Mouse (Mus musculus): ENCODE results near the gene Gm10037. TPM values are rescaled to one million over a fixed set of nuclear protein-coding genes. Genes with fewer than 3 reads are reported as not detected.
"Not testable (repeated sequence)": the region's sequence is repeated elsewhere in the genome, so short reads cannot be mapped to it uniquely, and the experiment has no call there.

Gene Gm10037
- polyA plus RNA-seq (2015; fragmentation: Nextera tagmentation; extraction: Ambion mirVana) = 4.6 and 5.2 TPM in 2 replicates

DNA sequence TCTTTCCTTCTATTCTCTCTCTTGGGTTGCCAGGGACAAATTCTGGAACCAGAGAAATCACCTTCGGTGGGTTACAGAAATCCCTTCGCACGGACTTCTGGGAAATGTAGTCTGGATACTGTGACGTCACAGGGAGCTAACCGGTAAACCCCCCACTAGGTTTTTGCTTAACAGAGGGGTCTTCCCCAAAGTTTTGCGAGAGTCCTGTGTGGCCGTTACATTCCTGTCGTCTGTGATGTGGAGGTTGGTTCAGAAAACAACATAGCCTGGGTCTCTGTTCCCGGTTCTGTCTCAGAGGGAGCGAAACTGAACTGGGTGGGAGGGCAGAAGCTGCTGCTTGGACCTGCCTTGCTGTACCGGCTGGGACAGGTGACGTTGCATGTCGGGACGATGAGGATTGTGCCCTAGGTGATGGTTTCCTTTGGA lies at the start of gene Gm10037:
Gene Gm10037, plus strand, starts transcription at position 196 of the 426 bp plus-strand sequence.
- peak; percentile 81 for ATAC-seq (replicated peaks)
- peaks cover 8% of the 10 kb centered on the region for H3K36me3 ChIP-seq
- H3K4me2 ChIP-seq (replicated peaks) = peak within 1 kb of the TSS; percentile 66
- H3K27ac ChIP-seq (replicated peaks) = peak within 1 kb of the TSS; percentile 41; the same call in 1 of the 2 replicates
- H3K4me3 ChIP-seq = peak within 1 kb of the TSS; percentile 55
- peak within 1 kb of the TSS; percentile 64 for H3K9ac ChIP-seq (replicated peaks)
- H3K27me3 ChIP-seq = no peaks in the 10 kb centered on the region
- H3K9me3 ChIP-seq = peaks cover 8% of the 10 kb centered on the region; the same call in 1 of the 2 replicates
- WGBS = 3% methylated on average over 14 of the region's 14 CpGs
- H3K4me1 ChIP-seq = peaks cover 4% of the 10 kb centered on the region; the same call in 1 of the 2 replicates

DNA sequence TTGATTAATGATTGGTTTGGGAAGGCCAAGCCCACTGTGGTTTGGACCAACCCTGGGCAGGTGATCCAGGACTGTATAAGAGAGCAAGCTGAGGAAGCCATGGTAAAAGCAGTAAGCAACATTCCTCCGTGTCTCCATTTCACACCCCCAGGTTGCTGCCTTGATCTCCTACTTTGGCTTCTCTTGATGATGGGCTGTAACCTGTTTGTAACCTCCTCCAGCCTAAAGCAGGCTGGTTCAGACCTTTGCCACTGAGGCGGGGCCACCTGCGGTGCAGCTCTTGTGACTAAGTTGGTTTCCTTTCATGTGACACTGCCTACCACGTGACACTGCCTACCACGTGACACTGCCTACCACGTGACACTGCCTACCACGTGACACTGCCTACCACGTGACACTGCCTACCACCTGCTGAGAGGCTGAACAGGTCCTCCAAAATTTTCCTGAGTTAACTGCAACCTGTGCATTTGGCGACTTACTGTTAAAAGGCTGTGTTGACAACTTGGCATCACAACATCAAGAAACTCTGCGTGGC lies 38.9 kb upstream of the Gm10037 start:
- Histone ChIP-seq H3K9ac (replicated peaks) (no peak overlapping the region), H3K4me3 (no peak overlapping the region), H3K4me2 (replicated peaks) (no peak overlapping the region), H3K27ac (replicated peaks) (no peak overlapping the region), H3K4me1 (no peaks in the 10 kb centered on the region), H3K27me3 (no peaks in the 10 kb centered on the region), H3K36me3 (peaks cover 7% of the 10 kb centered on the region; the same call in 1 of the 2 replicates), H3K9me3 (no peaks in the 10 kb centered on the region)
- ATAC-seq (replicated peaks) = no peak
- 89% methylated on average over 10 of the region's 10 CpGs for WGBS

GRCm38 (mm10) chr13:67798618-67799017 lies 32.3 kb upstream of the Gm10037 start:
- Histone ChIP-seq H3K36me3 (no peaks in the 10 kb centered on the region), H3K4me1 (no peaks in the 10 kb centered on the region), H3K9ac (replicated peaks) (no peak overlapping the region), H3K4me2 (replicated peaks) (no peak overlapping the region), H3K4me3 (no peak overlapping the region), H3K9me3 (no peaks in the 10 kb centered on the region), H3K27ac (replicated peaks) (no peak overlapping the region), H3K27me3 (no peaks in the 10 kb centered on the region)
- no peak for ATAC-seq (replicated peaks)
- WGBS = 39% methylated on average over 3 of the region's 3 CpGs

DNA sequence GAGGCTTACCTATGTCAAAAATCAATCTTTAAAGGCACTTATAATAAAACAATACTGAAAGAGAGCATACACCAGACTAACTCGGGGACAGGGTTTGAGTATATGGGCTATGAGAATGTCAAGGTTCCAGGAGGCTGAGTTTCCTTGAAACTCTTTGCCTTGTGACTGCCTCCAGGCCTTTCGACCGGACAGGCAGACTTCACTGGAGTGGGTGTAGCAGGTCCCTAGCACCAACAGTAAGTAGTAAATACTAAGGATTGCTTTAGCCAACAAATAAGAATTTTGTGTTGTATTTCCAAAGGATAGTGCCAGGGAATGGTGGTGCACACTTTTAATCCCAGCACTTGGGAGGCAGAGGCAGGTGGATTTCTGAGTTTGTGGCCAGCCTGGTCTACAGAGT lies 31.8 kb upstream of the Gm10037 start:
- H3K9me3 ChIP-seq; H3K27ac ChIP-seq (replicated peaks); H3K36me3 ChIP-seq; H3K4me3 ChIP-seq; H3K4me2 ChIP-seq (replicated peaks); H3K27me3 ChIP-seq; ATAC-seq (replicated peaks); H3K4me1 ChIP-seq; H3K9ac ChIP-seq (replicated peaks): not testable (repeated sequence)
- 71% methylated on average over 3 of the region's 3 CpGs for WGBS

GRCm38 (mm10) chr13:67811651-67812210 lies 19.2 kb upstream of the Gm10037 start:
- H3K9ac ChIP-seq (replicated peaks) = no peak overlapping the region
- ATAC-seq (replicated peaks) = no peak
- H3K4me1 ChIP-seq = peaks cover 3% of the 10 kb centered on the region; the same call in 1 of the 2 replicates
- H3K9me3 ChIP-seq = no peaks in the 10 kb centered on the region
- no peaks in the 10 kb centered on the region for H3K27me3 ChIP-seq
- no peak overlapping the region for H3K27ac ChIP-seq (replicated peaks)
- no peak overlapping the region for H3K4me3 ChIP-seq
- no peak overlapping the region for H3K4me2 ChIP-seq (replicated peaks)
- 65% methylated on average over 1 of the region's 1 CpGs for WGBS
- H3K36me3 ChIP-seq = 0 out of 2 replicates have a peak, but pooled peaks cover 3% of the 10 kb centered on the region

DNA sequence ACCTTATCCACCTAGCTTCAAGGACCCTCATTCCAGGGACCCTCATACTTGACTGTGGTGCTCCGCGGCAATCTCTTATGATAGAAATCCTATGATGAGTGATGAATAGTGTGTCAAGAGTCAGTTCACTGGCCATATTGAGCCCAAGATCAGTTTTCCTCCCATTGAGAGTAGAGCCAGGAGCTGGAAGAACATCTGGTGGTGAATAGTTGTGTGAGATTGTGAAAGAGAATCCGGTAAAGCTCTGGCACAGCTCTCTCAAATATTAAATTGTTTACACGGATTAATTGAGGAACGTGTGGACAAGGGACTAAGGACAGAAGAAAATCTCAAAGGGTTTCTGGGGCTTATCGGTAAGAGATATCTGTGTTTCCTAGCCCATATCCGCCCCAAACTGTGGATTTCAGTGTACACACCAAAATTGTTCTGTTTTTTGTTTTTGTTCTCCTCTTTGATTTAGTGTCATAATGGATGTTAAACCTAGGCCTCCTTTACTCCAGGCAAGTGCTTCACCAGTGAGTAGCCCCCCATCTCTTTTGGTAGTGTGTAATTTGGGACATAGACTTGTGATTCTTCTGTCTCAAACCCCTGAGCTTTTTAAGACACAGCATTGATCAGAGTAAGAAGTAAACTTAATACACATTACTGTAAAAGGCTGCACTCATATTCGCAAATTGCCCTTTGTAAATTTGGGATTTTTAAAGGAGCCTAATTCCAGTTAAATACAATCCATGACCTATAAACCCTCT lies 17.8 kb upstream of the Gm10037 start:
- H3K4me1 ChIP-seq = peaks cover 3% of the 10 kb centered on the region; the same call in 1 of the 2 replicates
- peaks cover 5% of the 10 kb centered on the region for H3K9me3 ChIP-seq
- peaks cover 8% of the 10 kb centered on the region for H3K36me3 ChIP-seq
- H3K27me3 ChIP-seq = no peaks in the 10 kb centered on the region
- peak overlapping the region; percentile 87; the same call in 1 of the 2 replicates for H3K27ac ChIP-seq (replicated peaks)
- 80% methylated on average over 8 of the region's 8 CpGs for WGBS
- H3K4me2 ChIP-seq (replicated peaks) = peak overlapping the region; percentile 63
- ATAC-seq (replicated peaks) = no peak
- peak overlapping the region; percentile 76 for H3K4me3 ChIP-seq
- H3K9ac ChIP-seq (replicated peaks) = no peak overlapping the region

- H3K4me2 ChIP-seq (replicated peaks) = peak within 1 kb of the TSS; percentile 63
- H3K4me1 ChIP-seq = peaks cover 3% of the 10 kb centered on the region; the same call in 1 of the 2 replicates
- peaks cover 9% of the 10 kb centered on the region for H3K9me3 ChIP-seq
- H3K9ac ChIP-seq (replicated peaks) = peak within 1 kb of the TSS; percentile 61
- 4% methylated on average over 31 of the region's 31 CpGs for WGBS
- H3K27ac ChIP-seq (replicated peaks) = peak within 1 kb of the TSS; percentile 87
- peak; percentile 95 for ATAC-seq (replicated peaks)
- no peaks in the 10 kb centered on the region for H3K27me3 ChIP-seq
- H3K36me3 ChIP-seq = peaks cover 15% of the 10 kb centered on the region
- H3K4me3 ChIP-seq = peak within 1 kb of the TSS; percentile 76
These were observed 16.9 kb upstream of the Gm10037 start, which contains the start of gene Zfp273 for GRCm38 (mm10) chr13:67813710-67814660. Gene Zfp273, plus strand, starts transcription at chr13:67813740.

DNA sequence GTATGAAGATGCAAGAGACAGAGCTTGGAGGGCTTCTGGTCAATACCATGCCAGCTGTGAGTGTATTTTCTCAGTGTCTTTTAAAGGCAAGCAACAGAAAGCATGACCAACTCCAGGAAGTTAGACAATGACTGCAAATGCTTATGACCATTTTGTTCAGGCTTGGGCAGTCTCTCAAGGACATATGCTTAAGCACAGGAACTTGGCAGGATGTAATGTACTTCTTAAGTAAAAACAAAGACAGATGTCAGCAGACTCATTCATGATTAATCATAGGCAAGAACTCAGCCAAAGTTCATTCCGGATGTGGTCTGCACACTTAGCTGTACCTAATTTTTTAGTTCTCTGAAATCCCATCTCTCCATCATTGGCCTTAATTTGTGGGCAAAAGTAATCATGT lies 12.3 kb upstream of the Gm10037 start:
- no peak overlapping the region for H3K27ac ChIP-seq (replicated peaks)
- no peak overlapping the region for H3K4me3 ChIP-seq
- peaks cover 40% of the 10 kb centered on the region for H3K36me3 ChIP-seq
- H3K4me1 ChIP-seq = peaks cover 3% of the 10 kb centered on the region; the same call in 1 of the 2 replicates
- H3K9me3 ChIP-seq = peaks cover 17% of the 10 kb centered on the region
- 93% methylated on average over 1 of the region's 1 CpGs for WGBS
- H3K9ac ChIP-seq (replicated peaks) = no peak overlapping the region
- ATAC-seq (replicated peaks) = no peak
- H3K4me2 ChIP-seq (replicated peaks) = no peak overlapping the region
- no peaks in the 10 kb centered on the region for H3K27me3 ChIP-seq

DNA sequence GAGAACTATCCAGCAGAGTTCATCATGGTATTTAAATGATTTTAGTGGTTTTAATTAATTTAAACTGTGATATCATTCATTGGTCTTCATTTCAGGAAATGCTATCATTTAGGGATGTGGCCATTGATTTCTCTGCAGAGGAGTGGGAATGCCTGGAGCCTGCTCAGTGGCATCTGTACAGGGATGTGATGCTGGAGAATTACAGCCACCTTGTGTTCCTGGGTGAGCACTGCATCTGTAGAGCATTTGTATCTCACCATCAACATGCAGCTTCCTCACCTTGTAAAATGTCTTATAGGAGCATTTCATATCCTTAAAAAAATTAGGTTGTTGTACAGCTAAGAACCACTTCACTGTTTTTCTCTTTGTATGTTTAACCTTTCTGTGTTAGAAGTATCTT lies 2.2 kb downstream of the Gm10037 start:
- not testable (repeated sequence) for H3K9ac ChIP-seq (replicated peaks); H3K4me1 ChIP-seq; H3K4me2 ChIP-seq (replicated peaks); H3K27me3 ChIP-seq; H3K36me3 ChIP-seq; ATAC-seq (replicated peaks); H3K9me3 ChIP-seq; H3K27ac ChIP-seq (replicated peaks); H3K4me3 ChIP-seq

GRCm38 (mm10) chr13:67843775-67844118 lies 12.8 kb downstream of the Gm10037 start:
- H3K27ac ChIP-seq (replicated peaks) = peak overlapping the region; percentile 54; the same call in 1 of the 2 replicates
- ATAC-seq (replicated peaks) = no peak; the same call in 1 of the 2 replicates
- WGBS = 45% methylated on average over 6 of the region's 6 CpGs

GRCm38 (mm10) chr13:67844119-67844852 lies 13.4 kb downstream of the Gm10037 start:
- peaks cover 5% of the 10 kb centered on the region; the same call in 1 of the 2 replicates for H3K4me1 ChIP-seq
- peak overlapping the region; percentile 54 for H3K27ac ChIP-seq (replicated peaks)
- peak; percentile 90 for ATAC-seq (replicated peaks)
- peak overlapping the region; percentile 42 for H3K4me3 ChIP-seq
- H3K9me3 ChIP-seq = no peaks in the 10 kb centered on the region
- no peaks in the 10 kb centered on the region for H3K36me3 ChIP-seq
- H3K9ac ChIP-seq (replicated peaks) = peak overlapping the region; percentile 45
- under 1% methylated on average over 15 of the region's 19 CpGs for WGBS
- H3K27me3 ChIP-seq = no peaks in the 10 kb centered on the region
- H3K4me2 ChIP-seq (replicated peaks) = peak overlapping the region; percentile 47

More at GRCm38 (mm10) chr13:67843775-67844118, 12.8 kb downstream of the Gm10037 start:
- Histone ChIP-seq H3K9me3 (no peaks in the 10 kb centered on the region), H3K27me3 (no peaks in the 10 kb centered on the region), H3K4me1 (peaks cover 5% of the 10 kb centered on the region; the same call in 1 of the 2 replicates), H3K9ac (replicated peaks) (peak overlapping the region; percentile 40), H3K4me2 (replicated peaks) (peak overlapping the region; percentile 47), H3K4me3 (peak overlapping the region; percentile 42), H3K36me3 (no peaks in the 10 kb centered on the region)

Measured in forebrain, embryonic 15.5 days (tissue).